9 mouse cellular contexts compared by ENCODE assay signal in genomic region chr10:69044171-69044651, GRCm38 (mm10).
DNase-seq lines count a peak whose midpoint lies in the region; ATAC-seq lines count a peak whose summit lies in the region.
"Had no signal": no experiment of that assay in that cellular context is flagged by ENCODE, and none has a peak within 500 bp of the region (broad histone marks: within the 10 kb centered on the region; RNA-seq: fewer than 3 reads in every experiment).

No protein-coding gene starts in this region.

- H3K36me3 ChIP-seq in liver, embryonic 16.5 days (ENCODE audit: control insufficient read depth, insufficient read depth), result no peaks in the 10 kb centered on the region
- no peaks in the 10 kb centered on the region for H3K36me3 ChIP-seq in liver, embryonic 12.5 days
- no peaks in the 10 kb centered on the region for H3K36me3 ChIP-seq in forebrain, embryonic 10.5 days (replicated peaks)
- H3K36me3 ChIP-seq in kidney, embryonic 15.5 days, result no peaks in the 10 kb centered on the region
- H3K36me3 ChIP-seq: G1E had no signal

- no peaks in the 10 kb centered on the region for H3K9me3 ChIP-seq in liver, embryonic 16.5 days (replicated peaks; ENCODE audit: control insufficient read depth, low read length)
- peaks cover under 1% of the 10 kb centered on the region; the same call in 1 of the 2 replicates for H3K9me3 ChIP-seq in liver, embryonic 12.5 days (replicated peaks)
- no peaks in the 10 kb centered on the region for H3K9me3 ChIP-seq in forebrain, embryonic 10.5 days
- no peaks in the 10 kb centered on the region for H3K9me3 ChIP-seq in kidney, embryonic 15.5 days (replicated peaks)

- H3K4me3 ChIP-seq in liver, embryonic 16.5 days (ENCODE audit: low read depth, low read length), result no peak overlapping the region
- H3K4me3 ChIP-seq in liver, embryonic 12.5 days, result no peak overlapping the region
- H3K4me3 ChIP-seq in forebrain, embryonic 10.5 days, result no peak overlapping the region
- no peak overlapping the region for H3K4me3 ChIP-seq in kidney, embryonic 15.5 days (replicated peaks)

- 0 out of 2 replicates have a peak overlapping the region, but pooled peaks have one; percentile 17 for H3K4me2 ChIP-seq in liver, embryonic 16.5 days (ENCODE audit: low read depth, low read length)
- no peak overlapping the region for H3K4me2 ChIP-seq in liver, embryonic 12.5 days
- peak overlapping the region; percentile 17; the same call in 1 of the 2 replicates for H3K4me2 ChIP-seq in kidney, embryonic 15.5 days

- H3K27ac ChIP-seq in liver, embryonic 16.5 days (ENCODE audit: low read length), result no peak overlapping the region
- H3K27ac ChIP-seq in liver, embryonic 12.5 days, result no peak overlapping the region
- H3K27ac ChIP-seq in forebrain, embryonic 10.5 days, result peak overlapping the region; percentile 72
- H3K27ac ChIP-seq in kidney, embryonic 15.5 days, result peak overlapping the region; percentile 32; the same call in 1 of the 2 replicates

- no peak overlapping the region for H3K9ac ChIP-seq in liver, embryonic 16.5 days (ENCODE audit: low read depth, low read length)
- H3K9ac ChIP-seq in liver, embryonic 12.5 days, result no peak overlapping the region
- no peak overlapping the region for H3K9ac ChIP-seq in kidney, embryonic 15.5 days

- peak; percentile 31 for DNase-seq in forebrain, embryonic 10.5 days (ENCODE audit: extremely low spot score, low spot score)
- peak; percentile 3 for DNase-seq in skeletal muscle tissue, adult 2 months (ENCODE audit: low read depth, low spot score)
- DNase-seq in lung, postnatal 10 days, result no peak
- DNase-seq in natural killer cell, adult 2 months (ENCODE audit: low spot score in 2 of 2), result no peak

- ATAC-seq in liver, embryonic 16.5 days (ENCODE audit: low read depth), result peak; percentile 48; the same call in 1 of the 2 replicates
- ATAC-seq in liver, embryonic 12.5 days, result no peak
- 0 out of 2 replicates have a peak, but pooled peaks have one; percentile 43 for ATAC-seq in kidney, embryonic 15.5 days (replicated peaks; ENCODE audit: low FRiP score)
- ATAC-seq in activated CD4-positive, CD25-positive, alpha-beta regulatory T cell, adult 4 months, result no peak

- no peaks in the 10 kb centered on the region for H3K4me1 ChIP-seq in liver, embryonic 16.5 days (ENCODE audit: control insufficient read depth, low read depth, low read length)
- no peaks in the 10 kb centered on the region for H3K4me1 ChIP-seq in liver, embryonic 12.5 days
- H3K4me1 ChIP-seq in forebrain, embryonic 10.5 days, result peaks cover 22% of the 10 kb centered on the region
- peaks cover 25% of the 10 kb centered on the region for H3K4me1 ChIP-seq in kidney, embryonic 15.5 days

- no peaks in the 10 kb centered on the region for H3K27me3 ChIP-seq in liver, embryonic 16.5 days (ENCODE audit: control insufficient read depth, insufficient read depth, low read depth, low read length)
- H3K27me3 ChIP-seq in liver, embryonic 12.5 days (replicated peaks), result no peaks in the 10 kb centered on the region
- H3K27me3 ChIP-seq in forebrain, embryonic 10.5 days (ENCODE audit: poor library complexity, severe bottlenecking), result no peaks in the 10 kb centered on the region
- H3K27me3 ChIP-seq in kidney, embryonic 15.5 days, result no peaks in the 10 kb centered on the region

- WGBS in liver, embryonic 16.5 days (ENCODE audit: insufficient replicate concordance), result 61% methylated on average over 12 of the region's 12 CpGs
- 63% methylated on average over 12 of the region's 12 CpGs for WGBS in liver, embryonic 12.5 days (ENCODE audit: insufficient replicate concordance)
- 51% methylated on average over 12 of the region's 12 CpGs for WGBS in forebrain, embryonic 10.5 days
- WGBS in kidney, embryonic 15.5 days, result 15% methylated on average over 12 of the region's 12 CpGs

Comparison
In these comparisons a context has a peak if more than half of its experiments do, and no peak if none do; other contexts are left out.
1. ATAC-seq: peak in liver, embryonic 16.5 days (single experiment) and kidney, embryonic 15.5 days (single experiment); none in liver, embryonic 12.5 days (single experiment) and activated CD4-positive, CD25-positive, alpha-beta regulatory T cell, adult 4 months (single experiment).
2. H3K27ac ChIP-seq: peak in forebrain, embryonic 10.5 days (single experiment) and kidney, embryonic 15.5 days (single experiment); none in liver, embryonic 16.5 days (single experiment) and liver, embryonic 12.5 days (single experiment).
3. DNase-seq: peak in forebrain, embryonic 10.5 days (single experiment) and skeletal muscle tissue, adult 2 months (single experiment); none in lung, postnatal 10 days (single experiment) and natural killer cell, adult 2 months (0 of 2).